8 mouse cellular contexts compared by ENCODE assay signal in genomic region chr11:66985136-66985702, GRCm38 (mm10). TPM values are rescaled to one million over a fixed set of nuclear protein-coding genes. Genes with fewer than 3 reads are reported as not detected.
DNase-seq lines count a peak whose midpoint lies in the region; ATAC-seq and TF ChIP-seq lines count a peak whose summit lies in the region.

No protein-coding gene starts in this region.

- H3K27me3 ChIP-seq in thymus, adult 2 months (ENCODE audit: control insufficient read depth, insufficient read depth, low read length): no peaks in the 10 kb centered on the region
- no peaks in the 10 kb centered on the region; the same call in 1 of the 2 replicates for H3K27me3 ChIP-seq in heart, embryonic 12.5 days (replicated peaks)
- no peaks in the 10 kb centered on the region for H3K27me3 ChIP-seq in kidney, postnatal 0 days (ENCODE audit: insufficient read depth, low read length)
- 0 out of 2 replicates have a peak, but pooled peaks cover 2% of the 10 kb centered on the region for H3K27me3 ChIP-seq in midbrain, embryonic 13.5 days

- H3K9me3 ChIP-seq in heart, embryonic 12.5 days (replicated peaks): no peaks in the 10 kb centered on the region
- H3K9me3 ChIP-seq in kidney, postnatal 0 days (replicated peaks; ENCODE audit: low read length): no peaks in the 10 kb centered on the region
- H3K9me3 ChIP-seq in midbrain, embryonic 13.5 days: no peaks in the 10 kb centered on the region

- ATAC-seq in heart, embryonic 12.5 days (ENCODE audit: insufficient number of reproducible peaks, low FRiP score): no peak
- ATAC-seq in kidney, postnatal 0 days (replicated peaks; ENCODE audit: low FRiP score, low read depth): no peak
- no peak for ATAC-seq in midbrain, embryonic 13.5 days

- H3K4me3 ChIP-seq in thymus, adult 2 months (ENCODE audit: control insufficient read depth, insufficient read depth, low read length): peak overlapping the region; percentile 21
- H3K4me3 ChIP-seq in heart, embryonic 12.5 days: peak overlapping the region; percentile 51
- H3K4me3 ChIP-seq in kidney, postnatal 0 days (replicated peaks; ENCODE audit: low read depth, low read length): peak overlapping the region; percentile 48
- H3K4me3 ChIP-seq in midbrain, embryonic 13.5 days (replicated peaks): peak overlapping the region; percentile 40

- DNase-seq in thymus, adult 2 months: peak; percentile 2
- DNase-seq in thymus, postnatal 25 days: no peak
- peak; percentile 22 for DNase-seq in kidney, postnatal 0 days (ENCODE audit: low spot score)
- DNase-seq in cerebellum, adult 9-10 months: no peak
- no peak for DNase-seq in layer of hippocampus, postnatal 14 days (ENCODE audit: low spot score in 2 of 2)
- DNase-seq in layer of hippocampus, adult 11-12 months (ENCODE audit: low spot score): no peak

- H3K4me1 ChIP-seq in thymus, adult 2 months (replicated peaks; ENCODE audit: control insufficient read depth, insufficient read depth, low read length): peaks cover 4% of the 10 kb centered on the region
- peaks cover 21% of the 10 kb centered on the region for H3K4me1 ChIP-seq in heart, embryonic 12.5 days (replicated peaks)
- H3K4me1 ChIP-seq in kidney, postnatal 0 days (replicated peaks; ENCODE audit: insufficient read depth, low read length): 0 out of 2 replicates have a peak, but pooled peaks cover 7% of the 10 kb centered on the region
- H3K4me1 ChIP-seq in midbrain, embryonic 13.5 days (replicated peaks): peaks cover 19% of the 10 kb centered on the region

- peak overlapping the region; percentile 87 for H3K4me2 ChIP-seq in heart, embryonic 12.5 days
- peak overlapping the region; percentile 76 for H3K4me2 ChIP-seq in kidney, postnatal 0 days (ENCODE audit: low read length)
- peak overlapping the region; percentile 63 for H3K4me2 ChIP-seq in midbrain, embryonic 13.5 days (replicated peaks)

- TF ChIP-seq POLR2A in thymus, adult 2 months (IDR thresholded peaks at IDR 0.05; ENCODE audit: control insufficient read depth, extremely low read depth, insufficient read depth, low read length, poor library complexity): no peak

- peak overlapping the region; percentile 63 for H3K9ac ChIP-seq in heart, embryonic 12.5 days
- H3K9ac ChIP-seq in kidney, postnatal 0 days (ENCODE audit: low read depth, low read length): peak overlapping the region; percentile 62
- peak overlapping the region; percentile 64 for H3K9ac ChIP-seq in midbrain, embryonic 13.5 days (replicated peaks)

- no peak overlapping the region for H3K27ac ChIP-seq in thymus, adult 2 months (ENCODE audit: control insufficient read depth, insufficient read depth, low read length)
- H3K27ac ChIP-seq in heart, embryonic 12.5 days (ENCODE audit: poor library complexity, severe bottlenecking): no peak overlapping the region
- no peak overlapping the region for H3K27ac ChIP-seq in kidney, postnatal 0 days
- 0 out of 2 replicates have a peak overlapping the region, but pooled peaks have one; percentile 83 for H3K27ac ChIP-seq in midbrain, embryonic 13.5 days

- H3K36me3 ChIP-seq in thymus, adult 2 months (ENCODE audit: control insufficient read depth, insufficient read depth, low read length): no peaks in the 10 kb centered on the region
- no peaks in the 10 kb centered on the region for H3K36me3 ChIP-seq in heart, embryonic 12.5 days
- H3K36me3 ChIP-seq in kidney, postnatal 0 days (ENCODE audit: insufficient read depth, low read length): no peaks in the 10 kb centered on the region
- H3K36me3 ChIP-seq in midbrain, embryonic 13.5 days: no peaks in the 10 kb centered on the region

- 21% methylated on average over 11 of the region's 11 CpGs for WGBS in thymus, adult 2 months
- WGBS in heart, embryonic 12.5 days: 34% methylated on average over 11 of the region's 11 CpGs
- 18% methylated on average over 11 of the region's 11 CpGs for WGBS in kidney, postnatal 0 days
- 26% methylated on average over 11 of the region's 11 CpGs for WGBS in midbrain, embryonic 13.5 days

- TF ChIP-seq CTCF in thymus, adult 2 months (IDR thresholded peaks at IDR 0.05; ENCODE audit: borderline replicate concordance, control insufficient read depth, extremely low read depth, insufficient read depth, low read length, poor library complexity): no peak
- TF ChIP-seq CTCF in kidney, postnatal 0 days (IDR thresholded peaks at IDR 0.05; ENCODE audit: low read depth): no peak

RNA-seq across cellular contexts. Expression of gene Tmem238l, which starts 28.8 kb away (rescaled TPM):
- 0.26 and 0.63 TPM in 2 replicates for polyA plus RNA-seq in thymus, adult 2 months (2012; rRNA removed)
- 0.28 TPM in 1 of 2 replicates, not detected in the other for polyA plus RNA-seq in heart, embryonic 12.5 days (2016; fragmentation: Nextera tagmentation; extraction: Ambion mirVana)
- 0.69 and 1.1 TPM in 2 replicates for polyA plus RNA-seq in kidney, postnatal 0 days (2015; fragmentation: Nextera tagmentation; extraction: Ambion mirVana)
- polyA plus RNA-seq in midbrain, embryonic 13.5 days (2015; fragmentation: Nextera tagmentation; extraction: Ambion mirVana): not detected in 2 replicates
- total RNA-seq in layer of hippocampus, postnatal 14 days (2021): not detected

RNA-seq across cellular contexts. Expression of gene Tmem220, which starts 39.7 kb away (rescaled TPM):
- polyA plus RNA-seq in thymus, adult 2 months (2012; rRNA removed): 0.45 and 0.54 TPM in 2 replicates
- polyA plus RNA-seq in heart, embryonic 12.5 days (2016; fragmentation: Nextera tagmentation; extraction: Ambion mirVana): 1.3 TPM in 2 replicates
- polyA plus RNA-seq in kidney, postnatal 0 days (2015; fragmentation: Nextera tagmentation; extraction: Ambion mirVana): 1.5 and 1.8 TPM in 2 replicates
- polyA plus RNA-seq in midbrain, embryonic 13.5 days (2015; fragmentation: Nextera tagmentation; extraction: Ambion mirVana): 0.89 and 0.93 TPM in 2 replicates
- under 1 TPM; 0.24 to 0.67 TPM for total RNA-seq in layer of hippocampus, postnatal 14 days (2021)

Comparison
In these comparisons a context has a peak if more than half of its experiments do, and no peak if none do; other contexts are left out.
1. DNase-seq: peak in thymus, adult 2 months (single experiment) and kidney, postnatal 0 days (single experiment); none in thymus, postnatal 25 days (single experiment), cerebellum, adult 9-10 months (single experiment), layer of hippocampus, postnatal 14 days (0 of 2) and layer of hippocampus, adult 11-12 months (single experiment).
2. Peak in every context shown above with its lines, with median percentiles within 50 percentile points of each other: H3K4me3 ChIP-seq, H3K4me2 ChIP-seq and H3K9ac ChIP-seq.